Mouse (Mus musculus): ENCODE measurements around the gene Prss33.
A peak's percentile ranks its signal among the peaks of the same experiment; 100 is the strongest.
"Not testable (repeated sequence)": the region's sequence is repeated elsewhere in the genome, so short reads cannot be mapped to it uniquely, and the experiment has no call there.

The Prss33 gene

GRCm38 (mm10) chr17:23836006-23836575 lies at the start of gene Prss33:
Prss33 (minus strand) TSS chr17:23836056.
- no peak for DNase-seq

GRCm38 (mm10) chr17:23880576-23880975 lies 44.7 kb upstream of the Prss33 start, which contains the start of the genes Dcpp1 and Dcpp2:
Dcpp1 (plus strand) TSS chr17:23880876.
Dcpp2 (plus strand) TSS chr17:23880880.
- DNase-seq, result not testable (repeated sequence)

- no peak for DNase-seq
These were observed 41.3 kb upstream of the Prss33 start for GRCm38 (mm10) chr17:23877166-23877565.

GRCm38 (mm10) chr17:23876741-23877140 lies 40.9 kb upstream of the Prss33 start:
- DNase-seq, result no peak

- no peak for DNase-seq
These were observed 38.3 kb upstream of the Prss33 start for GRCm38 (mm10) chr17:23873884-23874856.

GRCm38 (mm10) chr17:23868513-23868912 lies 32.7 kb upstream of the Prss33 start:
- DNase-seq, result no peak

- DNase-seq, result no peak
These were observed 31.9 kb upstream of the Prss33 start, which contains the start of gene Prss21 for GRCm38 (mm10) chr17:23867756-23868155. Prss21 (plus strand) TSS chr17:23868056.

GRCm38 (mm10) chr17:23862926-23863325 lies 27.1 kb upstream of the Prss33 start:
- DNase-seq, result no peak

GRCm38 (mm10) chr17:23857913-23858312 lies 22.1 kb upstream of the Prss33 start:
- no peak for DNase-seq

- DNase-seq, result no peak
These were observed 21.3 kb upstream of the Prss33 start for GRCm38 (mm10) chr17:23857193-23857592.

- no peak for DNase-seq
These were observed 18.4 kb upstream of the Prss33 start for GRCm38 (mm10) chr17:23854229-23854765.

GRCm38 (mm10) chr17:23853292-23853691 lies 17.4 kb upstream of the Prss33 start:
- peak; percentile 60 to 65 for DNase-seq

- peak; percentile 44 to 61 for DNase-seq
These were observed 15.2 kb upstream of the Prss33 start for GRCm38 (mm10) chr17:23850853-23851749.

GRCm38 (mm10) chr17:23850028-23850427 lies 14.2 kb upstream of the Prss33 start:
- no peak for DNase-seq

- peak; percentile 61 for DNase-seq
These were observed 8.0 kb upstream of the Prss33 start, which contains the start of the genes Prss32 and Prss41 for GRCm38 (mm10) chr17:23843812-23844273. Prss32 (plus strand) TSS chr17:23843855. Prss41 (minus strand) TSS chr17:23844172.

GRCm38 (mm10) chr17:23843141-23843811 lies 7.4 kb upstream of the Prss33 start:
- DNase-seq, result no peak

- peak; percentile 41 to 60 for DNase-seq
These were observed 5.3 kb upstream of the Prss33 start for GRCm38 (mm10) chr17:23841145-23841544.

GRCm38 (mm10) chr17:23831201-23831600 lies 4.7 kb downstream of the Prss33 start:
- no peak for DNase-seq

GRCm38 (mm10) chr17:23829064-23829619 lies 6.7 kb downstream of the Prss33 start, which contains the start of gene Elob:
Elob (minus strand) TSS chr17:23829136.
- DNase-seq, result peak; percentile 82 to 87

- DNase-seq, result peak; percentile 71 to 77
These were observed 7.4 kb downstream of the Prss33 start for GRCm38 (mm10) chr17:23828271-23829001.
